Mouse (Mus musculus) MEL (cell line): Measurements from ENCODE around the gene Bglap.
A peak's percentile ranks its signal among the peaks of the same experiment; 100 is the strongest.
"Not testable (repeated sequence)": the region's sequence is repeated elsewhere in the genome, so short reads cannot be mapped to it uniquely, and the experiment has no call there.

Experiments
- CHD1 ChIP-seq: IDR thresholded peaks from 2 replicates; pipeline ENCODE4 v1.6.1; 2012; ENCODE audit warnings: low read depth, mild to moderate bottlenecking, inconsistent platforms, low read length, improper control_type of control experiment
- CTCF ChIP-seq, 3 experiments: IDR thresholded peaks in 2 of 3; conservative IDR thresholded peaks in 1 of 3; 2 replicates each; pipeline ENCODE4 v1.5.1; 2011 to 2012; ENCODE audit warnings: low read length in 3 of 3, low read depth in 2 of 3, mild to moderate bottlenecking in 2 of 3, improper control_type of control experiment in 1 of 3, inconsistent platforms in 1 of 3, mixed read lengths in 1 of 3, moderate library complexity in 1 of 3; ENCODE audit not compliant: control insufficient read depth in 1 of 3, insufficient read depth in 1 of 3, poor library complexity in 1 of 3, severe bottlenecking in 1 of 3
- ELF1 ChIP-seq: IDR thresholded peaks from 2 replicates; pipeline ENCODE4 v1.6.1; 2014; ENCODE audit warnings: low read depth, mild to moderate bottlenecking, inconsistent platforms, low read length, improper control_type of control experiment, moderate library complexity
- GATA1 ChIP-seq: IDR thresholded peaks from 2 replicates; pipeline ENCODE4 v1.6.1; 2011; ENCODE audit warnings: low read depth, low read length, improper control_type of control experiment
- HCFC1 ChIP-seq: IDR thresholded peaks from 2 replicates; pipeline ENCODE4 v1.6.1; 2012; ENCODE audit warnings: low read depth, mild to moderate bottlenecking, inconsistent platforms, low read length, improper control_type of control experiment, moderate library complexity
- JUND ChIP-seq: IDR thresholded peaks from 2 replicates; pipeline ENCODE4 v1.6.1; 2011; ENCODE audit warnings: low read depth, mild to moderate bottlenecking, improper control_type of control experiment, low read length
- KAT2A ChIP-seq: conservative IDR thresholded peaks from 2 replicates; pipeline ENCODE4 v1.6.1; 2012; ENCODE audit warnings: low read depth, low read length, improper control_type of control experiment, inconsistent platforms
- MXI1 ChIP-seq: IDR thresholded peaks from 2 replicates; pipeline ENCODE4 v1.6.1; 2011; ENCODE audit warnings: mild to moderate bottlenecking, low read depth, low read length, improper control_type of control experiment
- NELFE ChIP-seq: IDR thresholded peaks from 2 replicates; pipeline ENCODE4 v1.6.1; 2011; ENCODE audit warnings: low read depth, low read length, improper control_type of control experiment
- POLR2AphosphoS5 ChIP-seq: IDR thresholded peaks from 2 replicates; pipeline ENCODE4 v1.6.1; 2012; ENCODE audit warnings: low read depth, borderline replicate concordance, mild to moderate bottlenecking, inconsistent platforms, low read length, moderate library complexity, mixed read lengths
- ZNF384 ChIP-seq: IDR thresholded peaks from 2 replicates; pipeline ENCODE4 v1.6.1; 2012; ENCODE audit warnings: low read depth, mild to moderate bottlenecking, inconsistent platforms, low read length, improper control_type of control experiment

DNA sequence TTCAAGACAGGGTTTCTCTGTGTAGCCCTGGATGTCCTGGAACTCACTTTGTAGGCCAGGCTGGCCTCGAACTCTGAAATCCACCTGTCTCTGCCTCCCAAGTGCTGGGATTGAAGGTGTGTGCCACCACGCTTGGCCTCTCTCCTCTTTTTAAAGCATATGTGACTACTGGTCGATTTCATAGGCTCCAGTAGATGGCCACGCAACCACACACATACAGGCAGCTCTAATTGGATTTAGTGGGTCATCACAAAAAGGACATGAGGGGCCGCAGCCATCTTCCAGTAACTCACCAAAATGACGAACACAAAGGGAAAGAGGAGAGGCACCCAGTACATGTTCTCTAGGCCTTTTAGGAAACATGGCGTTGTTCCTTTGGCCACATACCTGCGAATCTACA is 44.4 kb upstream of the Bglap start:
- TF ChIP-seq MXI1, GATA1, ELF1, HCFC1, ZNF384, KAT2A, POLR2AphosphoS5, JUND, CHD1, NELFE: not testable (repeated sequence)
- peak in 2 of 3 experiments; percentile 12 to 27; a peak in 2 of 6 replicates for TF ChIP-seq CTCF (IDR thresholded peaks at IDR 0.05 in 2 of 3, conservative IDR thresholded peaks at IDR 0.05 in 1 of 3; ENCODE audit: control insufficient read depth in 1 of 3, insufficient read depth in 1 of 3, low read depth in 2 of 3, low read length in 3 of 3, poor library complexity in 1 of 3, severe bottlenecking in 1 of 3)
